Mouse (Mus musculus): ENCODE measurements around the gene 9430097D07Rik. TPM values are rescaled to one million over a fixed set of nuclear protein-coding genes. Genes with fewer than 3 reads are reported as not detected.

9430097D07Rik gene
- polyA plus RNA-seq, 2 experiments: 0.06 TPM; not detected in 1

DNA sequence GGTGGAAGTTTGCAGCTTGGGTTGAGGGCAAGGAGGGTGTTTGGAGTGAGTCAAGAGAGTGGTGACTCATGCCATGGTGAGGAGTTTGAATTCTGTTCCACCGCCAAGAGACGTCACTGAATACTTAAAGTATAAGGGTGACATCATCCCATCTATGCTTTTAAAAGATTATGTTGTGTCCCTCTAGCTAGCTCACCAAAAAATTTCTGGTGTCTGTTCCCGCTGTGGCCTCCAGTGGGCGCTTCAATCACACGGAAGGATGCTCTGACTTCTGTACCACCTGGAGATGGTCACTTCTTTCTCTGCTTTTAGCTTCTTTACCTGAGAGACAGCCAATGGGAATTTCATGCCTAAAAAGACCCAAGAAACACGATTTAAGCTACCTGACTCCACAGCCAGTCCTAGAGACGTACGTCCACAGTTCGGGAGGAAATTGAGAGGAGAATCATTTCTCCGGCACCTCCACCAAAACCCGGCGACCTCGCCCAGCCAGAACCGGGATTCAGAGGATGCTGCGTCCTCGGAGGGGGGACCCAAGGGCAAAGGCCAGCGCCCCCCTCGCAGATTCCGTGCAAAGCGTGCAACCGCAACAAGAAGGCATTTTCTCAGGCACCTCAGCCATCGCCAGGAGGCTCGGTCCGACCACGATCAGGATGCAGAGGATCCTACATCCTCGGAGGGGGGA is 441 bp downstream of the 9430097D07Rik start:
- H3K4me3 ChIP-seq (ENCODE audit: insufficient read depth in 1 of 2, low read depth in 2 of 2, low read length in 2 of 2): peak overlapping the region in 1 of 2 experiments; percentile 40; a peak in 2 of 4 replicates
- 4% methylated on average over 26 of the region's 26 CpGs for WGBS (ENCODE audit: insufficient replicate concordance)
- peak in 1 of 3 experiments; percentile 46 for DNase-seq (ENCODE audit: low read depth in 3 of 3, low spot score in 3 of 3)

DNA sequence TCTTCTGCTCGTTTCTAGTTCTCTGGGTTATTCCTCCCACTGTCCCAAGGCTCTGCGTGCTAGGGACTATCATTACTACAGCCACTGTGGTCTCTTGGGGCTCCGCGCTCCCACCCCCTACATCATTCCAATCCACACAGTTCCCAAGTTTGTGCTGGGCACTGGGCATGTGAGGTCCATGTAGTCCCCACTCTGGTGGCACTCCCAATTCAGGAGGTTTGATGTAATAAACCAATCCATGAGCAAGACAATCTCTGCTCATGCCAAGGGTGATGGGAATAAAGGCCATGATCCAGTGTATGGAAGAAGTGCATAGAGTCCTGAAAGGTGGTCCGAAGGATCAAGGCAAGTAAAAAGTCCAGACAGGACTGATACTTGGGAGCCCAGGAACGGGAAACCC is 987 bp downstream of the 9430097D07Rik start, which contains the start of gene Pip5kl1:
Gene Pip5kl1, plus strand, starts transcription at position 301 of the 400 bp plus-strand sequence.
- Histone ChIP-seq H3K27me3 (ENCODE audit: control insufficient read depth, insufficient read depth, low read length) (peaks cover 7% of the 10 kb centered on the region), H3K27ac (no peak within 1 kb of the TSS), H3K4me3 (ENCODE audit: insufficient read depth in 1 of 2, low read depth in 2 of 2, low read length in 2 of 2) (peak within 1 kb of the TSS in 1 of 2 experiments; percentile 40; a peak in 2 of 4 replicates), H3K4me2 (ENCODE audit: low read depth) (peak within 1 kb of the TSS; percentile 67), H3K9me3 (ENCODE audit: control insufficient read depth, low read length) (no peaks in the 10 kb centered on the region), H3K36me3 (replicated peaks; ENCODE audit: control insufficient read depth, insufficient read depth, low read depth) (no peaks in the 10 kb centered on the region), H3K9ac (replicated peaks) (no peak within 1 kb of the TSS), H3K4me1 (replicated peaks; ENCODE audit: control insufficient read depth in 2 of 2, insufficient read depth in 2 of 2, low read length in 1 of 2) (peaks cover 3 to 10% of the 10 kb centered on the region in 2 experiments; a peak in 3 of 4 replicates)
- 74% methylated on average over 6 of the region's 6 CpGs for WGBS (ENCODE audit: insufficient replicate concordance)
- no peak for TF ChIP-seq CTCF (IDR thresholded peaks at IDR 0.05; ENCODE audit: low read depth)
- no peak for TF ChIP-seq EP300 (IDR thresholded peaks at IDR 0.05; ENCODE audit: low read depth)
- DNase-seq (ENCODE audit: low read depth in 3 of 3, low spot score in 3 of 3) (no peak), ATAC-seq (ENCODE audit: insufficient read depth) (no peak)

More for the DNA sequence above, 441 bp downstream of the 9430097D07Rik start:
- ATAC-seq (ENCODE audit: insufficient read depth): no peak
- Histone ChIP-seq H3K4me1 (replicated peaks; ENCODE audit: control insufficient read depth in 2 of 2, insufficient read depth in 2 of 2, low read length in 1 of 2) (peaks cover 3 to 10% of the 10 kb centered on the region in 2 experiments; a peak in 3 of 4 replicates), H3K4me2 (ENCODE audit: low read depth) (peak overlapping the region; percentile 67), H3K27ac (no peak overlapping the region), H3K9ac (replicated peaks) (no peak overlapping the region), H3K27me3 (ENCODE audit: control insufficient read depth, insufficient read depth, low read length) (peaks cover 7% of the 10 kb centered on the region), H3K9me3 (ENCODE audit: control insufficient read depth, low read length) (no peaks in the 10 kb centered on the region), H3K36me3 (replicated peaks; ENCODE audit: control insufficient read depth, insufficient read depth, low read depth) (no peaks in the 10 kb centered on the region)
- TF ChIP-seq EP300 (IDR thresholded peaks at IDR 0.05; ENCODE audit: low read depth): no peak
- peak; percentile 75 for TF ChIP-seq CTCF (IDR thresholded peaks at IDR 0.05; ENCODE audit: low read depth)

DNA sequence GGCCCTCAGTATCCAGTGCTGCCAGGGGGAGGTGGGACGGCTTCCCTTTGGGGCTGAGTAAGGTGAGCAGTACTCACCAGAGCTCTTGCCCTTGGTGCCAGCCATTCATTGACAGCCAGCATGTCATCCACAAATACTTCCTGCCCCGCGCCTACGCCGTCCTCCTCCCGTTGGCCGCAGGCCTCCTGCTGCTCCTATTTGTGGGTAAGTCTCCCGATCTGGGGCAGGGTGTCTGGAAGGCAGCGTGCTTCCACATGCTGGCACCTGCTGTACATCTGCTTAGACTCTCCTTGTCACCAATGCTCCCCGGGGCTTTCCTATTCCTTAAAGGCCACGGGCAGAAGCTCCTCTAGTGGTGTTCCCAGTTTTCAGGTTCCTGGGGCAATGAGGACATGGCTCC is 3.3 kb downstream of the 9430097D07Rik start:
- Histone ChIP-seq H3K9me3 (ENCODE audit: control insufficient read depth, low read length) (no peaks in the 10 kb centered on the region), H3K4me1 (replicated peaks; ENCODE audit: control insufficient read depth in 2 of 2, insufficient read depth in 2 of 2, low read length in 1 of 2) (peaks cover 3 to 10% of the 10 kb centered on the region in 2 experiments; a peak in 3 of 4 replicates), H3K4me2 (ENCODE audit: low read depth) (peak overlapping the region; percentile 92), H3K27me3 (ENCODE audit: control insufficient read depth, insufficient read depth, low read length) (no peaks in the 10 kb centered on the region; the same call in 1 of the 2 replicates), H3K9ac (replicated peaks) (no peak overlapping the region), H3K36me3 (replicated peaks; ENCODE audit: control insufficient read depth, insufficient read depth, low read depth) (no peaks in the 10 kb centered on the region), H3K27ac (no peak overlapping the region), H3K4me3 (ENCODE audit: insufficient read depth in 1 of 2, low read depth in 2 of 2, low read length in 2 of 2) (no peak overlapping the region)
- TF ChIP-seq CTCF (IDR thresholded peaks at IDR 0.05; ENCODE audit: low read depth) (no peak), EP300 (IDR thresholded peaks at IDR 0.05; ENCODE audit: low read depth) (no peak)
- DNase-seq (ENCODE audit: low read depth in 3 of 3, low spot score in 3 of 3) (no peak), ATAC-seq (ENCODE audit: insufficient read depth) (no peak)
- WGBS (ENCODE audit: insufficient replicate concordance): 87% methylated on average over 11 of the region's 11 CpGs

DNA sequence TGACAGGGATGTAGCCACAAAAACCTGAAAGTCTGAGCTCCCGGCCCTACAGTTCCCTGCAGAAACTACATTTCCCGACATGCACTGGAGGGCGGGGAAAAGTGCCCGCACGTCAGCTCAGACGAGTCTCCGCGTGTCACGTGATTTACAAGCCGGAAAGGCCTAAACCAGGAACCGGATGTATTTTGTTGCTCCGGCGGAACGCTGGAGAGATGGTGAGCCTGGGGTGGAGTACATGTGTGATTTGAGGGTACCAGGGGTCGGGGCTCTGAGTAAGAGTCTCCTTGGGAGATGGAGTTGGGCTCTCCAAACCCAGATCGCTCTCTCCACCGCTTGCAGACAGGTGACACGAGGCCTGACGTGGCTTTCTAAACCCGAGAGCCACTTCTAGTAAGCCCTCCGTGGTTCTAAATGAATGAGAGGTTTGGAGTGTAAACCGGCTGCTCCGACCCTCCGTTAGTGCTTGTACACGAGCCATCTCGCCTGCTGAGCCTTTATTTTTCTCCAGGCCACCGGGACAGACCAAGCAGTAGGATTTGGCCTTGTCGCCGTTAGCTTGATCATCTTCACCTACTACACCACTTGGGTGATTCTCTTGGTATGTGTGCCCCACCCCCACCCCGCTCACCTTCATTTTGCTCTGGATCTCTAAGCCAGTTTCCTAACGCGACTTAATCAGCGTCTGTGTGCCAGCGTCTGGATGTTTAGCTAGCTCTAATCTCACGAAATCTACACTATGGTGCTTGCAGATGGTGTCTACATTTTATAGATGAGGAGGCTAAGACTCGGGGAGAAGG is 4.6 kb downstream of the 9430097D07Rik start, which contains the start of gene Dpm2:
Gene Dpm2, plus strand, starts transcription at position 161 of the 797 bp plus-strand sequence.
- TF ChIP-seq EP300 (IDR thresholded peaks at IDR 0.05; ENCODE audit: low read depth) (no peak), CTCF (IDR thresholded peaks at IDR 0.05; ENCODE audit: low read depth) (no peak)
- no peaks in the 10 kb centered on the region for H3K36me3 ChIP-seq (replicated peaks; ENCODE audit: control insufficient read depth, insufficient read depth, low read depth)
- peaks cover 3 to 10% of the 10 kb centered on the region in 2 experiments; a peak in 3 of 4 replicates for H3K4me1 ChIP-seq (replicated peaks; ENCODE audit: control insufficient read depth in 2 of 2, insufficient read depth in 2 of 2, low read length in 1 of 2)
- H3K9ac ChIP-seq (replicated peaks): peak within 1 kb of the TSS; percentile 81
- peak; percentile 85 to 89 (median 86) for DNase-seq (ENCODE audit: low read depth in 3 of 3, low spot score in 3 of 3)
- no peaks in the 10 kb centered on the region; the same call in 1 of the 2 replicates for H3K27me3 ChIP-seq (ENCODE audit: control insufficient read depth, insufficient read depth, low read length)
- peak within 1 kb of the TSS; percentile 86 to 98 for H3K4me3 ChIP-seq (ENCODE audit: insufficient read depth in 1 of 2, low read depth in 2 of 2, low read length in 2 of 2)
- H3K27ac ChIP-seq: peak within 1 kb of the TSS; percentile 19
- WGBS (ENCODE audit: insufficient replicate concordance): under 1% methylated on average over 36 of the region's 36 CpGs
- peak; percentile 86 for ATAC-seq (ENCODE audit: insufficient read depth)
- H3K9me3 ChIP-seq (ENCODE audit: control insufficient read depth, low read length): no peaks in the 10 kb centered on the region
- H3K4me2 ChIP-seq (ENCODE audit: low read depth): peak within 1 kb of the TSS; percentile 92

All from liver, embryonic 14.5 days (tissue).